Mouse (Mus musculus): ENCODE measurements around the gene Nxf3. TPM values are rescaled to one million over a fixed set of nuclear protein-coding genes. Genes with fewer than 3 reads are reported as not detected.

The Nxf3 gene
- total RNA-seq, 2 experiments from 2014 or later: not detected

Other genes with a start within 250 kb of the Nxf3 start
- 10 to 100 TPM; 16.4 to 21.1 TPM for gene Gprasp2, start 246.2 kb downstream of the Nxf3 start, total RNA-seq (2021)
- 1 to 10 TPM; 7.7 to 8.8 TPM for gene Arxes2, start 91.4 kb downstream of the Nxf3 start, total RNA-seq (2021)
- 1 to 10 TPM; 3.1 to 5.5 TPM for gene Arxes1, start 51.9 kb downstream of the Nxf3 start, total RNA-seq (2021)
- 1 to 10 TPM; 1.6 to 7.4 TPM for gene Bex2, start 17.0 kb downstream of the Nxf3 start, total RNA-seq (2021)
- gene Bex4, start 53.7 kb upstream of the Nxf3 start, total RNA-seq (2021): under 1 TPM; 0.74 to 0.96 TPM
- 10 to 100 TPM; 61.9 to 77.7 TPM for gene Tceal8, start 87.1 kb upstream of the Nxf3 start, total RNA-seq (2021)
- gene Tceal5, start 118.6 kb upstream of the Nxf3 start, total RNA-seq (2021): 100 to 1,000 TPM; 118 to 136 TPM
- 1,000 to 10,000 TPM; 1,198 to 1,219 TPM for gene Tceal7, start 129.5 kb upstream of the Nxf3 start, total RNA-seq (2021)
- gene Bex1, start 130.3 kb upstream of the Nxf3 start, total RNA-seq (2021): 100 to 1,000 TPM in 1 of 2 experiments, 10 to 100 TPM in 1; 96.8 to 121 TPM
- gene Tceal9, start 159.8 kb upstream of the Nxf3 start, total RNA-seq (2021): 100 to 1,000 TPM; 145 to 154 TPM
- 10 to 100 TPM; 58.9 to 72.6 TPM for gene Bex3, start 185.0 kb upstream of the Nxf3 start, total RNA-seq (2021)

Data from gastrocnemius, postnatal 4 days (tissue).